Mouse (Mus musculus): ENCODE results near the gene Gm20388. TPM values are rescaled to one million over a fixed set of nuclear protein-coding genes. Genes with fewer than 3 reads are reported as not detected.

The Gm20388 gene
- total RNA-seq, 1 experiment: 27.0 TPM

- Histone ChIP-seq H3K4me3 (ENCODE audit: insufficient read depth in 1 of 2, low read depth in 1 of 2, low read length in 2 of 2, poor library complexity in 1 of 2, severe bottlenecking in 1 of 2) (peak overlapping the region in 1 of 2 experiments; percentile 73; a peak in 2 of 4 replicates), H3K9me3 (ENCODE audit: control insufficient read depth, insufficient read depth, low read depth, low read length) (no peaks in the 10 kb centered on the region), H3K27ac (ENCODE audit: insufficient read depth, low read depth, low read length, poor library complexity, severe bottlenecking) (no peak overlapping the region), H3K4me1 (ENCODE audit: control insufficient read depth in 2 of 2, insufficient read depth in 2 of 2, low read length in 2 of 2, poor library complexity in 1 of 2) (peaks cover 9 to 34% of the 10 kb centered on the region in 2 experiments), H3K36me3 (ENCODE audit: control insufficient read depth, insufficient read depth, low read length, poor library complexity, severe bottlenecking) (0 out of 2 replicates have a peak, but pooled peaks cover 2% of the 10 kb centered on the region), H3K9ac (ENCODE audit: insufficient read depth, low read depth, low read length, poor library complexity, severe bottlenecking) (peak overlapping the region; percentile 86; the same call in 1 of the 2 replicates)
- DNase-seq (ENCODE audit: low read depth, low spot score): no peak
- in situ Hi-C loops (cut with MboI; ENCODE audit: low sequenced_read_pairs in 2 of 2, unreplicated experiment in 2 of 2): no loop called here
- TF ChIP-seq HCFC1 (IDR thresholded peaks at IDR 0.05; ENCODE audit: borderline replicate concordance, insufficient read depth, low read length): no peak
- TF ChIP-seq CHD2 (IDR thresholded peaks at IDR 0.05; ENCODE audit: low read depth, low read length): no peak
- TF ChIP-seq ZC3H11A (IDR thresholded peaks at IDR 0.05; ENCODE audit: borderline replicate concordance, low read depth, low read length): no peak
- no peak for TF ChIP-seq ZNF384 (IDR thresholded peaks at IDR 0.05; ENCODE audit: low read depth, low read length)
- TF ChIP-seq MAFK (IDR thresholded peaks at IDR 0.05; ENCODE audit: insufficient read depth, low read depth, low read length): no peak
These were observed 1467.0 kb downstream of the Gm20388 start for GRCm38 (mm10) chr8:121377680-121378079.

- no peak overlapping the region for H3K27ac ChIP-seq (ENCODE audit: insufficient read depth, low read depth, low read length, poor library complexity, severe bottlenecking)
- H3K9me3 ChIP-seq (ENCODE audit: control insufficient read depth, insufficient read depth, low read depth, low read length): no peaks in the 10 kb centered on the region
- H3K9ac ChIP-seq (ENCODE audit: insufficient read depth, low read depth, low read length, poor library complexity, severe bottlenecking): peak overlapping the region; percentile 77
- H3K4me1 ChIP-seq (ENCODE audit: control insufficient read depth in 2 of 2, insufficient read depth in 2 of 2, low read length in 2 of 2, poor library complexity in 1 of 2): peaks cover 8 to 42% of the 10 kb centered on the region in 2 experiments
- H3K4me3 ChIP-seq (ENCODE audit: insufficient read depth in 1 of 2, low read depth in 1 of 2, low read length in 2 of 2, poor library complexity in 1 of 2, severe bottlenecking in 1 of 2): peak overlapping the region; percentile 72 to 73
- DNase-seq (ENCODE audit: low read depth, low spot score): peak; percentile 37
- in situ Hi-C loops (cut with MboI; ENCODE audit: low sequenced_read_pairs in 2 of 2, unreplicated experiment in 2 of 2): no loop called here
- no peaks in the 10 kb centered on the region for H3K36me3 ChIP-seq (ENCODE audit: control insufficient read depth, insufficient read depth, low read length, poor library complexity, severe bottlenecking)
- TF ChIP-seq ZNF384 (IDR thresholded peaks at IDR 0.05; ENCODE audit: low read depth, low read length) (no peak), MAFK (IDR thresholded peaks at IDR 0.05; ENCODE audit: insufficient read depth, low read depth, low read length) (no peak), CHD2 (IDR thresholded peaks at IDR 0.05; ENCODE audit: low read depth, low read length) (peak; percentile 83)
These were observed 1468.7 kb downstream of the Gm20388 start for GRCm38 (mm10) chr8:121379387-121379786.

GRCm38 (mm10) chr8:121382583-121383241 is 1472.1 kb downstream of the Gm20388 start:
- TF ChIP-seq MAFK (IDR thresholded peaks at IDR 0.05; ENCODE audit: insufficient read depth, low read depth, low read length) (peak; percentile 66; the same call in 1 of the 2 replicates), CHD2 (IDR thresholded peaks at IDR 0.05; ENCODE audit: low read depth, low read length) (no peak), ZC3H11A (IDR thresholded peaks at IDR 0.05; ENCODE audit: borderline replicate concordance, low read depth, low read length) (no peak), ZNF384 (IDR thresholded peaks at IDR 0.05; ENCODE audit: low read depth, low read length) (no peak)

GRCm38 (mm10) chr8:121385540-121385939 is 1474.9 kb downstream of the Gm20388 start:
- H3K9ac ChIP-seq (ENCODE audit: insufficient read depth, low read depth, low read length, poor library complexity, severe bottlenecking): no peak overlapping the region
- H3K27ac ChIP-seq (ENCODE audit: insufficient read depth, low read depth, low read length, poor library complexity, severe bottlenecking): no peak overlapping the region
- no peaks in the 10 kb centered on the region for H3K9me3 ChIP-seq (ENCODE audit: control insufficient read depth, insufficient read depth, low read depth, low read length)
- DNase-seq (ENCODE audit: low read depth, low spot score): no peak
- no peak overlapping the region for H3K4me3 ChIP-seq (ENCODE audit: insufficient read depth in 1 of 2, low read depth in 1 of 2, low read length in 2 of 2, poor library complexity in 1 of 2, severe bottlenecking in 1 of 2)
- TF ChIP-seq CHD2 (IDR thresholded peaks at IDR 0.05; ENCODE audit: low read depth, low read length): no peak
- TF ChIP-seq HCFC1 (IDR thresholded peaks at IDR 0.05; ENCODE audit: borderline replicate concordance, insufficient read depth, low read length): no peak
- TF ChIP-seq ZC3H11A (IDR thresholded peaks at IDR 0.05; ENCODE audit: borderline replicate concordance, low read depth, low read length): no peak
- no peak for TF ChIP-seq ZNF384 (IDR thresholded peaks at IDR 0.05; ENCODE audit: low read depth, low read length)
- no peak for TF ChIP-seq MAFK (IDR thresholded peaks at IDR 0.05; ENCODE audit: insufficient read depth, low read depth, low read length)
- in situ Hi-C loops (cut with MboI; ENCODE audit: low sequenced_read_pairs in 2 of 2, unreplicated experiment in 2 of 2): no loop called here
- H3K36me3 ChIP-seq (ENCODE audit: control insufficient read depth, insufficient read depth, low read length, poor library complexity, severe bottlenecking): no peaks in the 10 kb centered on the region
- peaks cover 0 to 10% of the 10 kb centered on the region in 2 experiments; a peak in 1 of 4 replicates for H3K4me1 ChIP-seq (ENCODE audit: control insufficient read depth in 2 of 2, insufficient read depth in 2 of 2, low read length in 2 of 2, poor library complexity in 1 of 2)

More at GRCm38 (mm10) chr8:121382583-121383241, 1472.1 kb downstream of the Gm20388 start:
- H3K36me3 ChIP-seq (ENCODE audit: control insufficient read depth, insufficient read depth, low read length, poor library complexity, severe bottlenecking): no peaks in the 10 kb centered on the region
- no peaks in the 10 kb centered on the region for H3K9me3 ChIP-seq (ENCODE audit: control insufficient read depth, insufficient read depth, low read depth, low read length)
- DNase-seq (ENCODE audit: low read depth, low spot score): peak; percentile 89
- peaks cover 3 to 20% of the 10 kb centered on the region in 2 experiments; a peak in 2 of 4 replicates for H3K4me1 ChIP-seq (ENCODE audit: control insufficient read depth in 2 of 2, insufficient read depth in 2 of 2, low read length in 2 of 2, poor library complexity in 1 of 2)
- peak overlapping the region; percentile 58 for H3K9ac ChIP-seq (ENCODE audit: insufficient read depth, low read depth, low read length, poor library complexity, severe bottlenecking)
- no peak overlapping the region for H3K27ac ChIP-seq (ENCODE audit: insufficient read depth, low read depth, low read length, poor library complexity, severe bottlenecking)
- peak overlapping the region; percentile 41 to 54; a peak in 3 of 4 replicates for H3K4me3 ChIP-seq (ENCODE audit: insufficient read depth in 1 of 2, low read depth in 1 of 2, low read length in 2 of 2, poor library complexity in 1 of 2, severe bottlenecking in 1 of 2)
- in situ Hi-C loops (cut with MboI; ENCODE audit: low sequenced_read_pairs in 2 of 2, unreplicated experiment in 2 of 2): no loop called here
